Mouse (Mus musculus): ENCODE measurements around the gene Dnm3. TPM values are rescaled to one million over a fixed set of nuclear protein-coding genes. Genes with fewer than 3 reads are reported as not detected.
"Not testable (repeated sequence)": the region's sequence is repeated elsewhere in the genome, so short reads cannot be mapped to it uniquely, and the experiment has no call there.

Dnm3 gene
- polyA plus RNA-seq, 1 experiment = 1.6 TPM

- Histone ChIP-seq H3K79me2 (ENCODE audit: control insufficient read depth, insufficient read depth) (no peaks in the 10 kb centered on the region), H3K4me3 (ENCODE audit: insufficient read depth, poor library complexity, severe bottlenecking) (no peak overlapping the region), H3K27me3 (ENCODE audit: control insufficient read depth, insufficient read depth, insufficient read length) (no peaks in the 10 kb centered on the region), H3K36me3 (ENCODE audit: control insufficient read depth, insufficient read depth) (no peaks in the 10 kb centered on the region), H3ac (ENCODE audit: control insufficient read depth, insufficient read length, low read depth) (no peak overlapping the region), H3K79me3 (ENCODE audit: low read depth) (no peaks in the 10 kb centered on the region)
- TF ChIP-seq CEBPB (IDR thresholded peaks at IDR 0.05; ENCODE audit: low read depth) (no peak), USF1 (IDR thresholded peaks at IDR 0.05; ENCODE audit: low read depth) (no peak), MYOD1 (IDR thresholded peaks at IDR 0.05; ENCODE audit: control insufficient read depth, insufficient read length, low read depth) (no peak), FOSL1 (IDR thresholded peaks at IDR 0.05; ENCODE audit: insufficient read depth, low read length, poor library complexity, severe bottlenecking) (no peak), CTCF (IDR thresholded peaks at IDR 0.05; ENCODE audit: control insufficient read depth, insufficient read depth, insufficient read length) (no peak), MAX (IDR thresholded peaks at IDR 0.05) (no peak), MYOG (IDR thresholded peaks at IDR 0.05; ENCODE audit: control insufficient read depth, extremely low read depth, insufficient read length) (no peak)
Observed at GRCm38 (mm10) chr1:162388442-162389165, 89.2 kb downstream of the Dnm3 start.

DNA sequence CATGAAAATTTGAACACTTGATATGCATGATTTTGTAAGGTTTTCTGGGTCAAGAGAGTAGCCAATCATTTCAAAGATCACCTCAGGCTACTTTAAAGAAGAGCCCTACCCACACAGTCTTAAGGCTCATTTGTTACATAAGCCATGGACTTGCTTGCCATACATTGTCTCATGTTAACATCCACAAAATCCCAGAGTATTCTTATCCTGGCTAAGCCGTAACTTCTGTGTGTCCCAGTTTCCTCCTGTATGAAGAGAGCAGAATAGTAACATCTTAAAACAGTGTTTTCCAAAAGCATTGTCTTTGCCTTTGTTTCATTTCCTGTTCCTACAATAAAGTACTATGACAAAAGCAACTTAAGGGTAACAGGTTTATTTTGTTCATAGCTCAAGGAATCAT, 104.8 kb downstream of the Dnm3 start:
- H3K79me3 ChIP-seq (ENCODE audit: low read depth); H3K79me2 ChIP-seq (ENCODE audit: control insufficient read depth, insufficient read depth); H3ac ChIP-seq (ENCODE audit: control insufficient read depth, insufficient read length, low read depth); H3K36me3 ChIP-seq (ENCODE audit: control insufficient read depth, insufficient read depth); H3K27me3 ChIP-seq (ENCODE audit: control insufficient read depth, insufficient read depth, insufficient read length); H3K4me3 ChIP-seq (ENCODE audit: insufficient read depth, poor library complexity, severe bottlenecking): not testable (repeated sequence)

GRCm38 (mm10) chr1:162369726-162370125, 108.1 kb downstream of the Dnm3 start:
- TF ChIP-seq FOSL1 (IDR thresholded peaks at IDR 0.05; ENCODE audit: insufficient read depth, low read length, poor library complexity, severe bottlenecking) = no peak
- TF ChIP-seq MYOG (IDR thresholded peaks at IDR 0.05; ENCODE audit: control insufficient read depth, extremely low read depth, insufficient read length) = no peak
- TF ChIP-seq USF1 (IDR thresholded peaks at IDR 0.05; ENCODE audit: low read depth) = no peak
- TF ChIP-seq CTCF (IDR thresholded peaks at IDR 0.05; ENCODE audit: control insufficient read depth, insufficient read depth, insufficient read length) = no peak
- TF ChIP-seq CEBPB (IDR thresholded peaks at IDR 0.05; ENCODE audit: low read depth) = no peak
- TF ChIP-seq MAX (IDR thresholded peaks at IDR 0.05) = no peak
- no peak for TF ChIP-seq MYOD1 (IDR thresholded peaks at IDR 0.05; ENCODE audit: control insufficient read depth, insufficient read length, low read depth)

DNA sequence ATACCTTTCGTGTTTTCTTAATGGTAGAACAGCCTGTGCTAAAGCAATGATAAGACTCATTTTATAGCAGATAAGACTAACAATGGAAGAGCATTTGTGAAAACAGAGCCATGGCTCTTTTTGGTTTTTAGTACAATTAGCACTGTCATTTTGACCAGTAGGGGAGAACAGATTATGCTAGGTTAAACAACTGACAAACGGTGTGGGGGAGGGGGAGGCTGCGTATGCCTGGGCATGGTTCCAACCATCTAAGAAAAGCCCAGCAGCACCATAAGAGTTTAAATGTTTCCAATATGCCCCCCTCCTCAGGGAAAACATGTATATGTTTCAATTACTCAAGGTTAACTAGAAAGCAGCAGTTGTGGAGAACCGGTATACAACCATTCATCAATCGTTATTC, 115.9 kb downstream of the Dnm3 start:
- Histone ChIP-seq H3K27me3 (ENCODE audit: control insufficient read depth, insufficient read depth, insufficient read length) (no peaks in the 10 kb centered on the region), H3K36me3 (ENCODE audit: control insufficient read depth, insufficient read depth) (no peaks in the 10 kb centered on the region), H3K4me3 (ENCODE audit: insufficient read depth, poor library complexity, severe bottlenecking) (no peak overlapping the region), H3K79me2 (ENCODE audit: control insufficient read depth, insufficient read depth) (no peaks in the 10 kb centered on the region), H3K79me3 (ENCODE audit: low read depth) (no peaks in the 10 kb centered on the region), H3ac (ENCODE audit: control insufficient read depth, insufficient read length, low read depth) (no peak overlapping the region)
- TF ChIP-seq FOSL1 (IDR thresholded peaks at IDR 0.05; ENCODE audit: insufficient read depth, low read length, poor library complexity, severe bottlenecking) (no peak), MYOD1 (IDR thresholded peaks at IDR 0.05; ENCODE audit: control insufficient read depth, insufficient read length, low read depth) (no peak), CTCF (IDR thresholded peaks at IDR 0.05; ENCODE audit: control insufficient read depth, insufficient read depth, insufficient read length) (no peak)

More at GRCm38 (mm10) chr1:162369726-162370125, 108.1 kb downstream of the Dnm3 start:
- H3ac ChIP-seq (ENCODE audit: control insufficient read depth, insufficient read length, low read depth) = no peak overlapping the region
- no peaks in the 10 kb centered on the region for H3K79me3 ChIP-seq (ENCODE audit: low read depth)
- H3K4me3 ChIP-seq (ENCODE audit: insufficient read depth, poor library complexity, severe bottlenecking) = no peak overlapping the region
- H3K36me3 ChIP-seq (ENCODE audit: control insufficient read depth, insufficient read depth) = no peaks in the 10 kb centered on the region
- H3K27me3 ChIP-seq (ENCODE audit: control insufficient read depth, insufficient read depth, insufficient read length) = no peaks in the 10 kb centered on the region
- H3K79me2 ChIP-seq (ENCODE audit: control insufficient read depth, insufficient read depth) = no peaks in the 10 kb centered on the region

DNA sequence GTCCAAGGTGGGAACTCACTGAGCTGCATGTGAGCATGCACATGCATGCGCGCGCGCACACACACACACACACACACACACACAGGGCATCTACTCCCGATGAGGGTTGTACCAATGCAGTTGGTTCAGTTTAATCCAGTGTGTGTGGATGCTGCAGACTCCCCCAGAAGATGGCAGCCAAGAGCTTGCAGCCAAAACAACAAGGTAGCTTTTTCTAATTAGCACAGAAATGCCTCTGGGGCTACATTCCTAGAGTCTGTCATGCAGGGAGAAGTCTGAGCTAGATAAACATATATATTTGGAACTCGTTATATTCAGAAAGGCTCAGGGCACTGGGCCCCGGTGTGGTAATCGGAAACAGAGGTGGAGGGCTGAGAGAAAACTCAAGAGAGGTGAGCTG, 118.6 kb downstream of the Dnm3 start:
- no peaks in the 10 kb centered on the region for H3K36me3 ChIP-seq (ENCODE audit: control insufficient read depth, insufficient read depth)
- no peaks in the 10 kb centered on the region for H3K79me3 ChIP-seq (ENCODE audit: low read depth)
- TF ChIP-seq MAX (IDR thresholded peaks at IDR 0.05) (no peak), USF1 (IDR thresholded peaks at IDR 0.05; ENCODE audit: low read depth) (no peak), MYOG (IDR thresholded peaks at IDR 0.05; ENCODE audit: control insufficient read depth, extremely low read depth, insufficient read length) (no peak), CTCF (IDR thresholded peaks at IDR 0.05; ENCODE audit: control insufficient read depth, insufficient read depth, insufficient read length) (no peak), FOSL1 (IDR thresholded peaks at IDR 0.05; ENCODE audit: insufficient read depth, low read length, poor library complexity, severe bottlenecking) (no peak), CEBPB (IDR thresholded peaks at IDR 0.05; ENCODE audit: low read depth) (no peak), MYOD1 (IDR thresholded peaks at IDR 0.05; ENCODE audit: control insufficient read depth, insufficient read length, low read depth) (no peak)
- H3K79me2 ChIP-seq (ENCODE audit: control insufficient read depth, insufficient read depth) = no peaks in the 10 kb centered on the region
- no peak overlapping the region for H3K4me3 ChIP-seq (ENCODE audit: insufficient read depth, poor library complexity, severe bottlenecking)
- no peak overlapping the region for H3ac ChIP-seq (ENCODE audit: control insufficient read depth, insufficient read length, low read depth)
- H3K27me3 ChIP-seq (ENCODE audit: control insufficient read depth, insufficient read depth, insufficient read length) = no peaks in the 10 kb centered on the region

- Histone ChIP-seq H3ac (ENCODE audit: control insufficient read depth, insufficient read length, low read depth) (no peak overlapping the region), H3K79me2 (ENCODE audit: control insufficient read depth, insufficient read depth) (no peaks in the 10 kb centered on the region), H3K79me3 (ENCODE audit: low read depth) (no peaks in the 10 kb centered on the region), H3K36me3 (ENCODE audit: control insufficient read depth, insufficient read depth) (no peaks in the 10 kb centered on the region), H3K27me3 (ENCODE audit: control insufficient read depth, insufficient read depth, insufficient read length) (no peaks in the 10 kb centered on the region), H3K4me3 (ENCODE audit: insufficient read depth, poor library complexity, severe bottlenecking) (no peak overlapping the region)
- TF ChIP-seq CTCF (IDR thresholded peaks at IDR 0.05; ENCODE audit: control insufficient read depth, insufficient read depth, insufficient read length) (peak; percentile 33), MAX (IDR thresholded peaks at IDR 0.05) (no peak), CEBPB (IDR thresholded peaks at IDR 0.05; ENCODE audit: low read depth) (no peak), FOSL1 (IDR thresholded peaks at IDR 0.05; ENCODE audit: insufficient read depth, low read length, poor library complexity, severe bottlenecking) (no peak), MYOG (IDR thresholded peaks at IDR 0.05; ENCODE audit: control insufficient read depth, extremely low read depth, insufficient read length) (no peak), MYOD1 (IDR thresholded peaks at IDR 0.05; ENCODE audit: control insufficient read depth, insufficient read length, low read depth) (no peak), USF1 (IDR thresholded peaks at IDR 0.05; ENCODE audit: low read depth) (no peak)
Observed at GRCm38 (mm10) chr1:162358036-162358435, 119.8 kb downstream of the Dnm3 start.

Measured in C2C12 (cell line).